Mouse (Mus musculus) heart, postnatal 0 days (tissue): ENCODE data around the gene Cacna1c.

Experiments
- CTCF ChIP-seq: IDR thresholded peaks from 2 replicates; pipeline ENCODE4 v1.5.1; 2016; ENCODE audit warnings: antibody characterized with exemption, control low read depth, low read depth
- EP300 ChIP-seq: IDR thresholded peaks from 2 replicates; pipeline ENCODE4 v1.6.1; 2016; ENCODE audit warnings: antibody characterized with exemption, low read depth

- no peak for TF ChIP-seq CTCF
- no peak for TF ChIP-seq EP300
Measured at GRCm38 (mm10) chr6:118680814-118681213, 515.4 kb downstream of the Cacna1c start.
